Mouse (Mus musculus): ENCODE data around the gene Hddc3. TPM values are rescaled to one million over a fixed set of nuclear protein-coding genes. Genes with fewer than 3 reads are reported as not detected.
"Not testable (repeated sequence)": the region's sequence is repeated elsewhere in the genome, so short reads cannot be mapped to it uniquely, and the experiment has no call there.

The Hddc3 gene
- 10 to 100 TPM; 38.5 to 45.9 TPM for total RNA-seq (2021)
- long read RNA-seq, experiment 1, transcript Hddc3-201 (4 exons, 1,510 nt) = major isoform, 8 of 13 reads
- long read RNA-seq, experiment 1, partial matches to known transcripts = 0 of 13 reads
- long read RNA-seq, experiment 1, other reads (novel, unspliced or antisense) = 3 of 13 reads
- long read RNA-seq, experiment 2, transcript Hddc3-201 (4 exons, 1,510 nt) = major isoform, 22 of 29 reads
- long read RNA-seq, experiment 2, partial matches to known transcripts = 3 of 29 reads
- long read RNA-seq, experiment 2, other reads (novel, unspliced or antisense) = 3 of 29 reads

DNA sequence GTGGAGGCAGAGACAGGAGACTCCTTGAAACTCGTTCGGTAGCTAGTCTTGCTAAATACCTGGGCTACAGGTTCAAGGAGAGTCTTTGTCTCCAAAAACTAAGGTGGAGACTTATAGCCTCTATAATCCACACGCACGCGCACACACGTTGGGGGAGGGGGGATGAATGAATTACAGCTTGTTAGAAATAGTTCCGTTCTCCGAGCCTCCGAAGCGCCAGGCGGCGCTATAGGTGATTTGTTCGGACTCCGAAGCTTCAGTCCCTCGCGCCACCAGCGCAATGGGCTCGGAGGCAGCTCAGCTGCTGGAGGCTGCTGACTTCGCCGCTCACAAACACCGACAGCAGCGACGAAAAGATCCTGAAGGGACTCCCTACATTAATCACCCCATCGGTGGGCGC, at the start of gene Hddc3:
Hddc3 (plus strand) TSS at position 247 of the 400 bp plus-strand sequence.
- peak; percentile 87 to 93 for DNase-seq (ENCODE audit: low spot score in 2 of 2)

DNA sequence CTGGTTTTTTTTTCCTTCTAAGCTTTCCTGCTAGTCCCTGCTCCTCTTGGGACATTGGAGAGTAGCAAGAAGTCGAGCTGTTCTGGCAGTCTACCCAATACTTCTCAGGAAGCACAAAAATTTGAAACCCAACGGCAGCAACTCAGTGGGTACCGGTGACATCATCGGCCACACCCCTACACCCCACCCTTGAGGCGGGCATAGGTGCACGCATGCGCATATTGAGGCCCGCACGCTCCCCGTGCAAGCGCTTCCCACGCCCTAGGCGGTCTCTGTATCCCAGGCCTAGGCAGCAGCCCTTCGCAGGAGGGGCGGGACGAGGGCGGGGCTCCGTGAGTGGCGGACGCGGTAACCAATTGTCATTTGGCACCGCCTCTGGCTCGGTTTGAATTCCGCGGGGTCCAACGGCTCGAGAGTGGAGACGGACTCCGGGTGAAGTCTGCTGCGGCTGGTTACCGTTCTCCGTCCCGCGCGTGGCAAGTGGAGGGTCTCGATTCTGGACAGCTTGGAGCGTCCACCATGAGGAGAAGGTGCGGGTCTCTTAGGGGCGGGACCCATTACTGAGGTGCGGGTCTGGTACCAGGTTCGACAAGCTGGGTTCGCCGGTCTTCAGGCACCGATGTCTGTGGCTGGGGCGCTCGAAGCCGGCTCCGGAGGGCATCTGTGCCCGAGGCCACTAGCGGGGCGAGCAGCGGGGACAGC, 48.7 kb upstream of the Hddc3 start, which contains the start of gene Prc1:
Prc1 (plus strand) TSS at position 389 of the 702 bp plus-strand sequence.
- peak; percentile 97 to 98 for DNase-seq (ENCODE audit: low spot score in 2 of 2)

DNA sequence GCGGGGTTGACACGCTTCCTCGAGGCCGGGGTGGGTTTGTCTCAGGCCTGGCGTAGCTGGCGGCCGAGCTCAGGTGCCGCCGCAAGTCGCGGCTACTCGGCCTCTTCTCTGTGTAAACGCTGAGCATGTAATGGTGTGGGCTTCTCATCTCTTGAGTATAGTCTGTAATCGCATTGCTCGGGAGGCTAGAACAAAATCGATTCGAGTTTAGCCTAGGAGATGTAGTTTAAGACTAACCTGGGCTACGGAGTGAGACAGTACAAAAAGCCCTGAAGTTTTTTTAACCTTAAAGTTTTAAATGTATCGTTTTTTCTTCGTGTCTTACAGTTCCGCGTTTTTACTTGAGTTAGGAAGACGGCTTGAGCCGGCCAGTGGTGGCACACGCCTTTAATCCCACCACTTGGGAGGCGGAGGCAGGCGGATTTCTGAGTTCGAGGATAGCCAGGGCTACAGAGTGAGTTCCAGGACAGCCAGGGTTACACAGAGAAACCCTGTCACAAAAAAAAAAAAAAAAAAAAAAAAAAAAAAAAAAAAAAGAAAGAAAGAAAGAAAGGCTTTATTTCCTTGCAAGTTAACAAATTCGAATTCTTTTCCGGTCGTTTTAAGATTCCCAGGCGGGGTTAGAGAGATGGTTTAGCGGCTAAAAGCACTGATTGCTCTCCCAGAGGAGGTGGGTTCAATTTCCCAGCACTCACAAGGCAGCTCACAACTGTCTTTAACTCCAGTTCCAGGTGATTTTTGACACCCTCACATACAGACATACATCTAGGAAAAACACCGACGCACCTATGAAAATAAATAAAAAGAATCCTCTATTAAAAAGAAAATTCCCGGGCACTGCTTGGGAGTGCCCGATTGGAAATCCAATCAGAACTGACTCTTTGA, 47.9 kb upstream of the Hddc3 start:
- DNase-seq (ENCODE audit: low spot score in 2 of 2) = no peak

DNA sequence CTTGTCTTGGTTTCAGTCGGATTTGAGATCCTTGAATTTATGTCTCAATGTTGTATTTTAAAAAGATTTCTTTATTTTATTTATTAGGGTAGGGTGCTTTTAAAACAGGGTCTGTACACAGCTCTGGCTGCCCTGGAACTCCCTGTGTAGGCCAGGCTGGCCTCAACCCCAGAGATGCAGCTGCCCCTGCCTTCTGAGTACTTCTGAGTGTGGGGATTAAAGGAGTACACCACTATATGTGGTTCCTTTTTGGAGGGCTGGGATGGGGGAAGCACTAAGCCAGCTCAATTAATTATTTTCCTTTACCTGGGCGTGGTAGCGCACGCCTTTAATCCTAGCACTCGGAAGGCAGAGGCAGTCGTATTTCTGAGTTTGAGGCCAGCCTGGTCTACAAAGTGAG, 46.4 kb upstream of the Hddc3 start:
- DNase-seq (ENCODE audit: low spot score in 2 of 2) = no peak

DNA sequence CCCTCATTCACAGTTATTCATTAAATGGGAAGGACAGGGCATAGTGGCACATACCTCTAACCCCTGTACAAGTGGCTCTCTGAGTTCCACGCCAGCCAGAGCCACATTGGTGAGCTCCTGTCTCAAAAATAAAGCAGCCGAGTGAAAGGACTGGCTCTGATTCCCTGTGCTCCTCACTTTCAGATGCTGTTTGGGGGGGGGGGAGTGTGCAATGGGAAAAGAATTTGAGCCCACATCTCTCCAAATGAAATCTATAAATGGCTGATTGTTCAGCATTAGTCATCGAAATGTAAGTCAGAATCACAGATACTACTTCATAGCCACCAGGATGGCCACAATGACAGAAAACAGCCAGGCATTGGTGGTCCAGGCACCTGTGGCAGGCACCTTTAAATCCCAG, 45.9 kb upstream of the Hddc3 start:
- no peak for DNase-seq (ENCODE audit: low spot score in 2 of 2)

DNA sequence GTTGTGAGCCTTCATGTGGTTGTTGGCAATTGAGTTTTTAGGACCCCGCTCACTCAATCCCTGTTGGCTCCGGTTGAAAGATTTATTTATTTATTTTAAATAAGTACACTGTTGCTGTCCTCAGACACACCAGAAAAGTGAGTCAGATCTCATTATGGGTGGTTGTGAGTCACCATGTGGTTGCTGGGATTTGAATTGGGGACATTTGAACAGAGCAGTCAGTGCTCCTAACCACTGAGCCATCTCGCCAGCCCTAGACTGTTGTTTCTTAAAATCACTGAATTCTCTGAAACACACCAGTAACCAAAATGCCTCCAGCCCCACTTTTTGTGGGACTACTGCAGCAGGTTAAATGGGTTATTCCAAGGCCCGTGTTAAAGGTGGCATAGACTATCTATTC, 44.1 kb upstream of the Hddc3 start:
- DNase-seq (ENCODE audit: low spot score in 2 of 2) = no peak

DNA sequence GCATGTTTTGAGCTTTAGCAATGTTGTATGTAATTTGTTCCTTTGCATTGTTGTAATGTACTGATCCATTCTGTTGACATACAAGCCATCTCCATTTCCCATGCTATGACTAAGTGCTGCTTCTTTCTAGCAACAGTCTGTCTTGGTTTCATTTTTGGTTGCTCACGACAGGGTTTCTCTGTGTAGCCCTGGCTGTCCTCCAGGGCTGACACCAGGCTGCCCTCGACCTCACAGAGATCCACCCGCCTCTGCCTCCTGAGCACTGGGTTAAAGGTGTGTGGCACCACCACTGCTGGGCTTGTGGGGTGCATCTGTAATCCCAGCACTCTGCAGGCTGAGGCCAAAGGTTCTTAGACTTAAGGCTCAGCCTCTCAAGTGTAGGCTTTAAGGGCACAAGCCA, 43.3 kb upstream of the Hddc3 start:
- DNase-seq (ENCODE audit: low spot score in 2 of 2) = no peak

DNA sequence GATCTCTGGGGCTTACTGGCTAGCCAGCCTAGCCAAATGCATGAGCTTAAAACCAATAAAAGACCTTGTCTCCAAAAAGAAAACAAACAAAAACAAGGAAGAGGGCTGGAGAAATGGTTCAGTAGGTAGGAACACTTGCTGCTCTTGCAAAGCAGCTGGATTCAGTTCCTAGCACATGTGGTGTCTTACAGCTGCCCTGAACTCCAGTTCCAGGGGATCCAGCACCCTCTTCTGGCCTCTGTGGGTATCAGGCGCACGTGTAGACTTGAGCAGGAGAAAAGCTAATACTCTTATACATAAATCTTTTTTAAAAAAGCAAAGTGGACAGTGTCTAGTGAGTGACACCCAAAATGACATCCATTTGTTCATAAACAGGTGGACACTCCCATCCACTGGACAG, 41.4 kb upstream of the Hddc3 start:
- no peak for DNase-seq (ENCODE audit: low spot score in 2 of 2)

DNA sequence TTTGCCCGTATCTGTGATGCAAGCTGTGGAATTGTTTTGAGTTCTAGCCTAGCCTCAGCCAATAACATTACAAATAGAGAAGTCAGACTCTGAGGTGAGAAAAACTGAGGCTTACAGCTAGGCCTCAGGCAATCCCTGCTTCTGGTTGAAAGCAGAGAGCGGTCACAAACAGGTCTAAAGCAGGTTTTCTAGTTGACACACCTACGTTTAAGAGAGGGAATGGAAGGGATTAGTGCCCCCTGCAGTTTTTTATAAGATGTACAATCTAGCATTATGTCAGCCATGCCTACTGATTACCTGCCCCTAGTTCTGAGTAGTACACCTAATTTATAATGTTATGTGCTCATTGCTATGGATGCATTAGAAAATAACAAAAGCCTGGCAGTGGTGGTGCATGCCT, 35.1 kb upstream of the Hddc3 start:
- DNase-seq (ENCODE audit: low spot score in 2 of 2) = no peak

DNA sequence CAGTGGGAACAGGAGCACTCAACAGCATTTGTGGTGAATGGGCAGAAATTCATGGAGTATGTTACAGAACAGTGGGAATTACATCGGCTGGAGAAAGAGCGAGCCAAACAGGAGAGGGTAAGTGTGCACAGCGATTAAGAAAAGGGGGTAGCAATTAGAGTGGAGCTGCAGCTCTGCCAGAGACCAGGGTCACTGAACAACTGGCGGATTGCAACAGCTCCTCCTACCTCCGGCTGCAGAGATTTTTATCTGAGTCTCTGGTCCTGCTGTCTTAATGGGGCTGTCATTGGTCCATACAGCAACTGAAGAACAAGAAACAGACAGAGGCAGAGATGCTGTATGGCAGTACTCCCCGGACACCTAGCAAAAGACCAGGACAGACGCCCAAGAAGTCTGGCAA, 32.1 kb upstream of the Hddc3 start:
- no peak for DNase-seq (ENCODE audit: low spot score in 2 of 2)

DNA sequence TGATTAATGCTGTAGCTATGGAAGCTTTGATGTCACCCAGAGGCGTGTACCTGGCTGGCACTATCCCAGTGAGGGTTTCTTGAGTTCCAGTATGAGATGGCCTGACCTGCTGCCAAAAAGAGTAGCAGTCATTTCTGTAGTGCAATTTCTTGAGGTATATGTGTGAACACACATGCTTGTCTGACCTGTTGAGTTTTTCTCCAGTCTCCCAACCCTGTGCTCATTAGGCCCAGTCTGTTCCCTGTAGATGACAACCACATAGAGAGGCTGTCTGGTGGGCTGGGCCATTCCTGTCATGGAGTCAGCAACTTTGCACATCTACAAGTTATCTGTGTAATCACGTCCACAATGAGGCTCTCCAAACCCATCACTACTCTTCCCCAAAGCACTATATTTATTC, 27.2 kb upstream of the Hddc3 start:
- DNase-seq (ENCODE audit: low spot score in 2 of 2) = no peak

DNA sequence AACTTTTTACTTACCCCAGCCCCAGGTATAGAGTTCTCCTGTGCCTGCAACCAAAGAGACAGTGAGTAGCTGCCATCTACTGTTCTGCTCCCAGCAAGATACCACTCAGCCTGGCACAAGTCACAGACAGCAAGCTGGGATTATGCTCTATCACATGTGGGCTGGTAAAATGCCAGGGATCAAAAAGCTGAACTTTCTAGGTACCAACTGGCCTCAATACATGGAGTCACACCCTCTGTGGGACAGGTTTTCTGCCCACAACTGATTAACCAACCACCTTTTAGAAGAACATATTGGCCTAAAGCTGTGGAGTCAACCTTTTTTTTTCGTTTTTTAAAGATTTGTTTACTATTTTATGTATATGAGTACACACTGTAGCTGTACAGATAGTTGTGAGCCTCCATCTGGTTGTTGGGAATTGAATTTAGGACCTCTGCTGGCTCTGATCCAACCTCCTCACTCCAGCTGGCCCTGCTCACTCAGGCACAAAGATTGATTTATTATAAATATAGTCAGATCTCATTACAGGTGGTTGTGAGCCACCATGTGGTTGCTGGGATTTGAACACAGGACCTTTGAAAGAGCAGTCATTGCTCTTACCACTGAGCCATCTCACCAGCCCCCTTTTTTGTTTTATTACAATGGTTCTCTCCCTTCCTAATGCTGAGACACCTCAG, 25.3 kb upstream of the Hddc3 start:
- DNase-seq (ENCODE audit: low spot score in 2 of 2) = no peak

DNA sequence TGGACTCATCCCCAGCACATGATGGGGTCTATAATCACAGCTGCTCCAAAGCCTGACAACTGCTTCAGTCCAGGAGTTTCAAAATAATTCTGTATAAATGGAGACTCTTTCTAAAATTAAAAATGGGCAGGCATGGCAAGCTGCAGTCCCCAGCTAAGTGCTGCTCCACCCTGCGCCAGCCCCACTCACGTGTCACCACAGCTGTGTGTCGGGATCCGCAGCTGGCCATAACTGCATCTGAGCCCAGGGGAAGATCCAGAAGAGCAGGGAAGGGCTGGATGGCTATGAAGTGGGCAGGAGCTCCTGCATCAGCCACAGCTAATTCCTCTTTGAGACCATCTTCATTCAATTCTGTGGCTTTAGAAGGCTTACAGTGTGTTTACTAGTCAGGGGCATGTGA, 24.2 kb upstream of the Hddc3 start:
- DNase-seq (ENCODE audit: low spot score in 2 of 2) = no peak

DNA sequence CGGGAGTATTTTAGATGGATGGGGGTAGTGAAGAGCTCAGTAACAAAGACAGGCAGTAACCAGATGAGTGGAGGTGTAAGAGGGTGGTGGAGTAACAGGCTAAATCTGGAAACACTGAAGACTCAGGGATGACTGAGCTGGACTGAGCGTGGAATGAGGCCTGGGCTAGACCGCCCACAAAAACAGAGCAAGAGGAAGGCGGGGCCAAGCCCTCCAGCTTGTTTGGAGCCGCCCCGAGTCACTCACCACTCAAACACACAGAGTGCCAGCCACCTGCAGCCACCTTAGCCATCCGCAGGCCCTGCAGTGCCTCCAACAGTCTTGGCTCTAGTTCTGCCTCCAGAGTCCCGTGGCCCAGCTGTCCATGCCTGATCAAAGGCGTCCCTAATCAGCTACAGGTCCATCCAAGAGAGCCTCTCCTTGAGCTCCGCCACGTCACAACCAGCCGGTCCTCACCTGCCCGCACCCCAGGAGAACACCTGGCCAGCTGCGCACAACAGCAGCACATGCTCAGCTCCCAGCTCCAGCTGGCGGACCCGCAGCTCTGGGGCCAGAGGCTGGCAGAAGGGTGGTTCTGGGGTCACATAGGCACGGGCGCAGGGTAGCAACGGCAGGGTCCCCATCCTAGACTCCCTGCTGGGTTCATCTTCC, 22.9 kb upstream of the Hddc3 start:
- DNase-seq (ENCODE audit: low spot score in 2 of 2) = no peak

DNA sequence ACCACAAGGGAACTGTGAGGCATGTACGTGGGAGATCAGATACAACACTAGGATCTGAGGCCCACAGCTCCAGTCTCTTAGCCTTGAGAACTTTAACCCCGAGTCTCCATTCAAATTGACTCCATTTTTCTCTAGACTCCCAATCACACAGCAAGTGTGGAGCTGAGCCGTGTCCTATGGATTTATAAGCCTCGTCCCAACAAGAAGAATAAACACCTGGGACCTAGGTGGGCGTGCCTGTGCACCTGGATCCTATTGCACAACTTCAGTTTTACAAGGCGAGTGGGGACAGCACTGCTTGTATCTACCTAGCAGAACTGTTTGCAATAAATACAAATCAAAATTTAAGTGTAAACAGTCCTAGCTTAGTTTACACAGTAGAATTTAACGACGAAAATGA, 19.6 kb upstream of the Hddc3 start:
- no peak for DNase-seq (ENCODE audit: low spot score in 2 of 2)

DNA sequence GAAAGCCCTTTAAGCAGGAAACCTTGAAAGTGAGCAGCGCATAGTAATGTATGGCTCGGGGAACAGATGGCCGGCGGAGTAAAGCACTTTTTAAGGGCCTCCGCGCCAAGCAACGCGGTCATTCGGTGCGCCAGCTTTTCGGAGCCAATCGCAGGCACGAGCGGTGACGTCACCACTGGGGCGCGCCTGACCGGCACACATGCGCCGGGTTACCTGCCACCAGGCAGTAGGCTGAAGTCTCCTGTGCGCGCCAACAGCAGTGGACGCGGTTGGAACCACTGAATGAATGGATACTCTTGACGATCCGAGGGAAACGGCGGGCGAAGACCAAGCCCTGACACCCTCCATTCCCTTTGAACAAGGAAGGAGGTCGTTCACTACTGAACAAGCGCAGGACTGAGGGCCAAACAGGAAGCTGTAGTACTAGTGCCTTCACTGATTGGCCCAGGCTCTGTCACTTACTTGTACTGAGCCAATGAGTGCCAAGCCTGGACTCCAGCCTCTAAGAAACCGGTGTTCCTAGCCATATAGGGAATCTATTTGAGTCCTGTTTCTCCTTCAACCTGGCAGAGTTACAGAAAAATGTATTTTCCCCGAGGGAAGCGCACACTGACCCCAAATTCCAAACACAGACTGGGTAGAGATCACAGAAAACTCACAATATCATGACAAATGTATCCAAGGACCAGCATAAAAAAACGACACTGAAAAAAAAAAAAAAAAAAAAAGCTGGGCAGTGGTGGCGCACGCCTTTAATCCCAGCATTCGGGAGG, 18.7 kb upstream of the Hddc3 start, which contains the start of gene Rccd1:
Rccd1 (minus strand) TSS at position 412 of the 773 bp plus-strand sequence.
- DNase-seq (ENCODE audit: low spot score in 2 of 2) = peak; percentile 92 to 93

DNA sequence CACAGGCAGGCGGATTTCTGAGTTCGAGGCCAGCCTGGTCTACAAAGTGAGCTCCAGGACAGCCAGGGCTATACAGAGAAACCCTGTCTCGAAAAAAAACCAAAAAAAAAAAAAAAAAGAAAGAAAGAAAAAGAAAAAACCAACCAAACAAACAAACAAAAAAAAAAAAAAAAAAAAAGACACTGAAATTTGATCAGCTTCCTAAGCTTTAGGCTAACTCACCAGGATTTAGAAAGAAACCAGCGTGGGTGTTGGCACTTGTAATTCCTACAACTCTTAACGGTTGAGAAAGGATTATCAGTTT, 18.1 kb upstream of the Hddc3 start:
- not testable (repeated sequence) for DNase-seq (ENCODE audit: low spot score in 2 of 2)

DNA sequence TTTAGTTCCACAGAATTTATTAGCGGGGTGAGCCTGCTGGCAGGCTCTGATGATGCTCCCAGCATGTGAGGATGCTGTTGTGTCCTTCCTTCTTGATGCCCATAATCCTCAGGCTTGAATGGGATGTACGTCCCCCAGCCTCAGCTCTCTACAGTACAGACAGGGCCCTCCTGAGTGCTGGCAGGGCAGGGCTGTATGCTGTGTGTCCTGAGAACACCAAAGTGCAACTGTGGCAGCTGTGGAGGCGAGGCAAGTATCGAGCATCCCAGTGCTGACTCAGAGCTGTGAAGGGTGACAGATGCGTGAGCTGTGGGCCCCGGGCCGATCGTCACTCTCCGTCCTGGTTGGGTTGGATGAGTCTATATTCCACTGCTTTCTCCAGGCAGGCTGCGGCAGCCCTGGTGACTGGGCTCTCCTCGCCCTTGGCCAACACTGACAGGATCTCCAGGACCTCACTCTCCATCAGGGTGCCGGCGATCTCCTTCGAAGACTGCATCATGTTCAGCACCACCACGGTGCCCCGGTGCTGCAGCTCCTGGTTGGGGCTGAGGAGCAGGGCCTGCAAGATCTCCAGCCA, 17.5 kb upstream of the Hddc3 start:
- no peak for DNase-seq (ENCODE audit: low spot score in 2 of 2)

DNA sequence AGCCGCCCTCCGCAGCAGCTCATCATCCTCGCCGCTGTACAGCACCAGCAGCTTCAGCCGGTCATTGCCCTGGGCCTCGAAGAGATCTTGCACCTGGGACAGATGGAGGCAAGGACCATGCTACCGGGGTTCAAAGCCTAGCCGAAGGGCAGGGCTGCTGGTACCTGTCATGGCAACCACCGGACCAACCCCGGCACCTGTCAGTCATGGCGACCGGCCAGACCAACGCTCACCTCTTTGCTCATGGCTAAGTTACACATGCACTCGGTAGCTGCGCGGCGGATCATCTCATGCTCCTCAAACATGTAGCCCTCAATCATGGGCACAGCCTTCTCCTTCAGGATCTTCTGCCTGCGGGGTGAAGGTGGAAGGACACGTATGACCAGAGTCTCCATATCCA, 16.8 kb upstream of the Hddc3 start:
- no peak for DNase-seq (ENCODE audit: low spot score in 2 of 2)

DNA sequence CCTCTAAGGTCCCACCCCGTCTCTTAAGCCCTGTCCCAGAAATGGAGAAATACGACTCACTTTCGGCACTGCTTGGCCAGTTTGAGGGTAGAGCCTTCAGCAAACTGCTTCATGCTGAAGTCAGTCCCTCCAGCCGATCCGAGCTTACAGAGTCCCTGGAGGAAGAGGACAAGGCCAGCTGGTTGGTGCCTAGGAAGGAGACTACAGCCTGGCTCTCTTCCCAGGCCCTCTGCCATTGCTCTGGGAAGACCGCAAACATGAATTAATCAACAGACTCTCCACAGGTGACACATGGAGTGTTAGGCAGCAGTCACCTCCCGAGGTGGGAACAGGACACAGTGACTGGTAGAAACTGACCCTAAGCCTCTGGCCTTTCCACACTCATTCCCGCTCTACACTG, 12.6 kb upstream of the Hddc3 start:
- no peak for DNase-seq (ENCODE audit: low spot score in 2 of 2)
